Mouse (Mus musculus) layer of hippocampus, adult 18-20 months (tissue): ENCODE measurements at regions not wholly inside any gene's neighbourhood (a gene's known extent, or its start where the extent isn't known, plus 50 kb on each side); places are given as distances from the start of the nearest gene placed in this dataset.
A peak's percentile ranks its signal among the peaks of the same experiment; 100 is the strongest.

ENCODE experiments used
- DNase-seq, 2 experiments: peaks; one replicate each; pipeline ENCODE4 v3.0.0; 2022; ENCODE audit warnings: low spot score in 2 of 2

DNA sequence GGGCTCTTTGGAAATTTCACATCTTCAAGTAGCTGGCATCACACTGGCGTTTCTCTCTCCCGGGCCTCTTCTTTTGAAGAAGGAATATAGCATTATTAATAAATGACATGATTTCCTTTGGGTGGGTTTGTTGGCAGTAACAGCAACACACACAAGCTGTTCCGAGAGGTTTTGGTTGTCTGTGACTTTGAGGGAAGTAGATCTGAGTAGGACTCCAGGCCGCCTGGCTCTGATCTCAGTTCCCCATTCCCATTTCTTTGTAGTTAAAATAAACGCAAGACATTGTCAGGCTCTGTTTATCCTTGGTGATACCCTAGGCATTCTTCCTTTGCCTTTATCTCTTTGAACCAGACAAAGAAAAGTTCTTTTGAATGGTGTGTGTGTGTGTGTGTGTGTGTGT lies 83.3 kb upstream of the Gm9887 start:
- DNase-seq = no peak

DNA sequence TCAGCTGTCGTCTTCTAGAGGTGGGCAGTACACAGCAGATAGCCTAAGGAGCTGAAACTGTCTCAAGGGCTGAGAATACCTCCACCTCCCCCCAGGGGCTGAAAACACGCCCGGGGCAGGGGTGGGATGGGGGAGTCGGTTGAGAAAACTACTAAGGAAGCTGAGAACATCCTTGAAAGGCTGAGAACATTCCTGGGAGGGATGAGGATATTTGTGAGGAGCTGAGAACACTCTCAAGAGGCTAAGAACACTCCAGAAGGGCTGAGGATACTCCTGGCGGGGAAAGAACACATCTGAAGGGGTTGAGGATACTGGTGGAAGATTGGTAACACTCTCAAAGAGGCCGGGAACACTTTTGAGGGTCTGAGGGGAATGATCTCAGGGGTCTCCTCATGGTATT lies 81.3 kb upstream of the Gm9887 start:
- DNase-seq = no peak

DNA sequence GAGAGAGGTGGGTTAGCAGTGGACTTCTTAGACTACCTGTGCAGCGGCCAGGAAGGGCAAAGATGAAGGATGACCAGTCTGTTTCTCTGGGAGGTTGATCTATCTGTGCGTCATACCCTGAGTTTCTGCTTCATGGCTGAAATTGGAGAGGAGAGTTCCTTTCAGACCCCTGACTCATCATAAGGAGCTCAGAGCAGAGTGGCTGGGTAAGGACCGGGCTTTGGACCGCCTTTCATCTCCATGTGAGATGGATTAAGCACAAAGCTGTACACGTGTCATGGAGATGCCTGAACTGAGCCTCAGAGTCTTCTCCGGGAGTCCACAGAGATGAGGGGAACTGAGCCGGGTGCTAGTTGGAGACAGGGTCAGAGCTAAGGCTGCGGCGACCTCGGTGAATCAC lies 80.7 kb upstream of the Gm9887 start:
- no peak for DNase-seq

DNA sequence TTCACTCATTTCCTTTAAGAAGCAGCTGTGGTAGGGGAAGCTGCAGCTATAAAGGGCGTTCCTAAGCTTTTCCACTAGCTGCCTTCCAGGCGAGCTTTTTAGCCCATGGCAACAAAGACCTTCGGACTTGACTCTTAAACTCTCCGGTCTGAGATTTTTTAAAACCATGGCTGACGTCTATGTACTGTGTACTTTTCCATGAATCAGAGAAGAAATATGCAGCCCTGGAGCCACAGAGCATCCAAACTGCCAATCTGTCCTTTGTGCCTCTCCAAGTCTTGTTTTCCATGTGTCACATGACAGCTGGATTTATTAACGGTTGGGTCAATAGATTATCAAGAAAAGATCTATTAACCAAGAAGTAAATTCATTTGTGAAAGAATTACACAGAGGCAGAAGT lies 78.9 kb upstream of the Gm9887 start:
- no peak for DNase-seq

DNA sequence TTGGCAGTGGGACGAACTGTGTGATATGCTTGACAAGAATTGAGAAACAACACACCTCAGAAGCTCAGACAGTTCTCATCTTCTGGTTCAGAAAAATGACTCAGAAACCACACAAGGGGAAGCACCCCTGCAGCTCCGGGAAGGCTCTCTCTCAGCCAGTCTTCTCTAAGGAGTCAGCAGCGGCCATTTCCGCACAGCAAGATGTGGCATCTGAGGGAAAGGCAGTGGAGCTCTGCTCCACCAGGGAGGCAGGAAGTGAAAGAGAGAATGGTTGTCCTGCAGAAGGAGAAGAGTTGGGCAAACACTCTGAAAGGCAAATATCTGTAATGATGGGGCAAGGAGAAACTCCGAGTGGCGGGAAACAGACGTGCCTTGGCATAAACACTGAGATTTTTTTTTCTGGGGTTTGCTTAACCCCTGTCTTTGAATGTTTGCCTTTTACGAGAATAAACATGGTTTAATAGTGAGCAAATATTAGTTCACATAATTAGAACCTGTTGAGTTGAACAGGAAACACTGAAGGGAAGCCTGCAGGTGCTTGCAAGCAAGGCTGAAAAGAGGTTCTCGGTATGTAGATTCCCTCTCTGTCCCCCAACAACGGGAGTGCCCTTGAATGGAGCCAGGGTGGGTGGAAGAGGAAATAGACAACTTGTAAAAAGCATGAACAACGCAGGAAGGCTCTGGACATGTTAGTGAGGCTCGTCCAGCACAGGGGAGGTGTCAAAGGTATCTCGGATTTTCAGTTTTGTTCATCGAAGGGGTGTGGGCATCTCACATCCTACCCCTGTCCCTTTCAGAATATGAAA lies 75.9 kb upstream of the Gm9887 start:
- no peak for DNase-seq

DNA sequence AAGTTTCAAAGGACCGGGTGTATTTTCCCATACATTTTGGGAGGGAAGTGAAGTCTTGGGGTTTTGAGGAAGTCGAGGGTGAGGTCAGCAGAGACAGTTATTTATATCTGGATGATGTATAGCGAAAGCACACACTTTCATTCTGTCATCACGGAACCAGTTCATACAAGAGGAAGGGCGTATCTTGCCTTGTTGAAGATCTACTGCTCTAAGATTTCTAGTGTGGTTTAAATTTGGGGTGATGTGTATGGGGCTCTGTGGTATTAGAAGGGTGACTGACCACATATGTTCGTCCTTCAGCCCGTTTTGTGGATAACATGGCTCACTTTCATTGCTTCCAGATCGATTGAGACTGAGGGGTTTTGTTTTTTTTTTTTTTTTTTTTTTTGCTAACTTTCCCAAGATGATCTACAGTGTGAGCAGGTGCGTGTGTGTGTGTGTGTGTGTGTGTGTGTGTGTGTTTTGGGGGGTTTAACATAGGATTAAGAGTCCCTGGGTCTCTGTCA lies 75.1 kb upstream of the Gm9887 start:
- DNase-seq = no peak

DNA sequence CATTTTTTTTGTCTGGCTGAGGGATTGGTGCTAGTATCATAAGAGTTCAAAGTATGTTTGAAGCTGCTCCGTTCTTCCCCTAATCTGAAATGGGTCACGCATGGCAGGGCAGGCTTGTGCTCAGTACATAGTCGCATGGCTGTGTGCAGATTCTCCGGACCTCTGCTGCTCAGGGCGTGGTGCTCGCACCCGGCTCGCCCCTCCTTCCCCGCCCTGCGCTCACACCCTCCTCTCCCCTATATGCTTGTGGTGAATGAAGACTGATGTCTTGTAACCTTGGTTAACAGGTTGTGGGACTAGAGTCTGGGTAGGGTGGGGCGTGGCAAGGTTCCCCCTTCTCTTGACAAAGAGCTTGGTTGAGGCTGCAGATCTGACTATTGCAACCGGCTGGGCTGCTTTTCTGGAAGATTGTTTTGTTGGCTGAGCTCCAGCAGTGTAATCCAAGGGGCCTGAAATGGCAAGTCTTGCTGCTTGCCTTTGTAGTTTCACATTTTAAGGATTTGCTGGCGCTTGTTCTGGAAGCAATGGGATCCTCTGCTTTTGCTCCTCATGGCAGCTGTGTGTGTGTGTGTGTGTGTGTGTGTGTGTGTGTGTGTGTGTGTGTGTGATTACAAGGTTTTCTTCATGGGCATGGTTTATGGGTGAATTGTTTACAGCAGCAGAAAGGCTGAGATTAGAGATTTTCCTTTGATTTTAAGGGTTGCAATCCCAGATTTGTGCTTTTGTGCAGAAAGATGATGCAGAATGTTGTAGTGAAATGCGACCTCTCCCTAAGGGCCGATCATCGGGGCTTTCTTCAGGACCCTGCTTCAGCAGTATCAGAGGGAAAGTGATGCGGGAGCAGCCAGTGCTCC lies 74.4 kb upstream of the Gm9887 start:
- DNase-seq = no peak

DNA sequence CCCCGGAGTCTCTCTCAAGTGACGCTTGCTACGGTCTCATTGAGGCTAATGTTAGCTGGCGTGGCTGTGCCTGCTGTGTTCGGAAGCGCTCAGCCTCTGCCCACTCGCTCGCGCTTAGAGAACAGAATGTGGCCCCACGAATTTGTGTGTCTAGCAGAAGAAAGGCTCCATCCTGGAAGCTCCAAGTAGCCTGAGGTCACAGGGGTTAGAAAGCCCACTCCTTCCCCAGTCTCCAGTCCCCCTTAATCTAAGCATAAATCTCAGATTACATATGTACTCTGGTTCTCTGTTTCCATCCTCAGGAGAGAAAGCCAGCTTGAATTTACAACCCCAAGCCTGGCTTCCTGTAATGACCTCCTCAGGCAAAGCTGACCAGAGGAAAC lies 73.8 kb upstream of the Gm9887 start:
- no peak for DNase-seq

DNA sequence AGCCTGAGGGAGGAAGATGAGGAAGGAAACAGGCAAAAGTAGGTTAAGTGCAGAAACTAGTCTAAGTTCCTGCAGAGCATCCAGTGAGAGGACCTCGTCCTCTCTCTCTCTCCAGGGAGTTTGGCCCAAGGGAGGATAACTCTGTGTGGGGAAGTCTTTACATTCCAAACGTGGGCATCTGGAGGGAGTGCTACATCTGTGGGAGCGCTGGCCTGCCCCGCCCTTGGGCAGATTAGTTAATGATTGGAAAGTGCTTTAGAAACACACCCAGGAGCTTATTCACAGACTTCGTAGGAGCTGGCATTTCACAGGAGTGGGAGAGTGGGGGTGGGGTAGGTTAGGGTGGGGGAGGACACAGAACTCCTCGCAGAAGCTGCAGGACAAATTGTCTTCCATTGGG lies 70.1 kb upstream of the Gm9887 start:
- DNase-seq = no peak

DNA sequence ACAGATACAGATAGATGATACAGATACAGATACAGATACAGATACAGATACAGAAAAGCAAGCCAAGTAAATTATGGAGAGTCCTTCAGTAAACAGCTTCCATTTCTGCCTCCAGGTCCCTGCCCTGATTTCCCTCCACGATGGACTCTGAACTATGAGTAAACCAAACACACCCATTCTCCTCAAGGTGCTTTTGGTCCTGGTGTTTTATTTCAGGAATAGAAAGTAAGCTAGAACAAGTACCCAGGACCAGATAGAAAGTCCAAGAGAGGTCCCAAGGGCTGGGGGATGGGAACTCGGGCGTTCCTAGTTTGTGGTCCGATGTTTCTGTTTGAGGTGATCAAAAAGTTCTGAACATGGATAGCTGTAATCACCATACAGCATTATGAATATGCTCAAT lies 69.5 kb upstream of the Gm9887 start:
- no peak for DNase-seq

DNA sequence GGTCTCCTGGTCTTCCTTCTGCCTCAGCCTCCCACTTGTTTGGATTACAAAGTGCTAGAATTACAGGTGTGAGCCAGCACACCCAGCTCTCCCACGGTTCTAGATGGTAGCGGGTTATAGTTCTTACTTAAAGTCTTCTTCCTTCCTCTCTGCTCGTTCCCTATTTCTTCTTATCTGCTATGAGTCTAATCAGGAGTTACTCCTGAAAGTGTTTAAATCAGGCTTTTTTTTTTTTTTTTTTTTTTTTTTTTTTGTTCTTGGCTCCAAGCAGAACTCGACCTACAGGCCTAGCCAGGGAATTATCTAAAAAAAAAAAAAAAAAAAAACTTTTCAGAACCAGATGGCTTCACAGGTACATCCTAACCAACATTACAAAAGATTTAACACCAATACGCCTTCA lies 66.0 kb upstream of the Gm9887 start:
- DNase-seq = no peak

DNA sequence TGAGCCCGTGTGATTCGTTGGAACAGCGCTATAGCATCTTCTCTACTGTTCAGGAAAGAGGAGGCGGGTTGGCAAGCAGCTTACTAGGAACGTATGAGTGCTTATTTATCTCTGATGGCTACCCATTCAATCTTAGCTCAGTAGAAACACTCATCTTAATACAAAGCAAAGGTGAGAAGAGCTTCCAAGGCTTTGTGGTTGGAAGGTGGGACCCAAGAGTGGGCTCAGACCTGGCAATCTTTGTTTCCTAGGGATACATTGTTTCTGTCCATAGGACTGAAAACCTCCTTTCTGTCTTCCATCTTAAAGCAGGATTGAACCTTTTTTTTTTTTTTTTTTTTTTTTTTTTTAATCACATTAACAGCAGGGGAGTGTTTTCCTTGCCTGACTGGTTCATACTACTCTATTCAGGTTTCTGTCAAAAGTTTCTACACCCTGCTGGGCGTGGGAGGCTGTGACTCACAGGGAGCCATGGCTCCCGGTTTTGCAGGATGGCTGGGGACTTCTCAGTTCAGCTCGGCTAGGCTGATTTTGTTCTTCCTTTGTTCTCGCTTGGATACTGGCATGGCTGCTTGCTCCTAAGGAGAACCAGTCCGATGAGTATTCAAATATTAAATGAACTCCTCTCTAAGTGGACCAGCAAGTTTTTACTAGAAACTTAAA lies 64.7 kb upstream of the Gm9887 start:
- peak; percentile 39 to 66 for DNase-seq

DNA sequence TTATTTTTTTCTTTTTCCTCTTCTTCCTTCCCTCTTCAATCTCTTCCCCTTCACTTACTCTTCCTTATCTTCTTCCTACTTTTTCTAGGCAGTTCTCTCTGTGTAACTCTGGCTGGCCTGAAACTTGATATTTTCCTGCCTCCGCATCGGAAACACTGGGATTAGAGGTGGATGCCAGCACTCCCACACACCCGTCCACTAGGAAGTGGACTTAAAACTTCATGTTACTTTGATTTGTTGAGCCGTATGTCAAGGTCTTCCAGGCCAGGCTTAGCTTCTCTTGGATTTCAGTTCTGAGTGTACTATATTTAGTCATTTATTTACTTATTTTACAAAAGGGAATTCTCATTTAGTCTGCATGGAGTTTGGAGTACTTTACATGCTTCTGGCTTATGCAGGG lies 62.1 kb upstream of the Gm9887 start:
- no peak for DNase-seq

DNA sequence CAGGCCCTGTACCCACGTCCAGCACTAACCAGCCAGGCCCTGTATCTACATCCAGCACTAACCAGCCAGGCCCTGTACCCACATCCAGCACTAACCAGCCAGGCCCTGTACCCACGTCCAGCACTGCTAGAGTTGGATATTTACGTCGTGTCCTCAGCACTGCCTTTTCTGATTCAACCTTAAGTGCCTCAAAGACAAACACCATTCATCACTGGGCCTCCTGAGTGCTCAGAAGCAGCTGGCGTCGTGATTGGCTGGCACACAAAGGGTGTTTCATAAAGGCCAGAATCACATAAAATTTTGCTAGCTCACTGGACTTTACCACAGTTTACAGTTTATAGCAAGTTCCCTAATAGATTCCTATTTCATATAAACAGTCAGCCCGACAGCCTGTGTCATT lies 59.8 kb upstream of the Gm9887 start:
- no peak for DNase-seq

DNA sequence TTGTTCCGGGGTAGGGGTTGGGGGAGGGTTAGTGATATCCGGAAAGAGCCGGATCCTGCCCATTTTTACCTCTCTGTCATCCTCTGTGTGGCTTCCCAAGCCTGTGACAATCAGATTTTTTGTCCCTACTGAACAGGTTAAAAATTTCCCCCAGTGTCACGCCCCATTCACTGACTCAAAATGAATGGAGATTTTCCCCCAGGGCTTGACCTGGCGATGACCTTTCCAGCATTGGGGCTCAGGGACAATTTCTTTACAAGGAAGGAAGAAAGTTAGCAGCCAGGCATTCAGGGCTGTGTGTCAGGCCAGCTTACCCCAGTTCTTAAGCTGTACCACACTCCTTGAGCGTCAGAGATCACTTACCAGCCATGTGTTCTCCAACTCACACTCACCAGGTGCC lies 55.9 kb upstream of the Gm9887 start:
- no peak for DNase-seq

DNA sequence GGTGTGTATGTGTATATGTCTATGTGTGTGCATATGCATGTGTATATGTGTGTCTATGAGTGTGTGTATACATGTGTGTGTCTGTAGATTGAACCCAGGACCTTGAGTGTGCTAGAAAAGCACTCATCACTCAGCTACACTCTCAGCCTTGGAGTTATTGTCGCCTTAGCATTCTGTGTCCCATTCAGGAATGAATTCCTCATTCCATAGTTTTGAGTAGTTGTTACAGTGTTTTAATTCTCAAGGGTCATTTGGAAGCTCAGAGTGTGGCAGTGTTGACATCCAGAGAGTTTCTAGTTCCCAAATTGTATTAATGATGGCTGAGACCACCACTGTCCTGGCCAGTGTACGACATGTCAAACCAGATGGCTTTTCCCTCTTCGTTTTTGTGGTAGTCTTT lies 53.4 kb upstream of the Gm9887 start:
- DNase-seq = no peak

DNA sequence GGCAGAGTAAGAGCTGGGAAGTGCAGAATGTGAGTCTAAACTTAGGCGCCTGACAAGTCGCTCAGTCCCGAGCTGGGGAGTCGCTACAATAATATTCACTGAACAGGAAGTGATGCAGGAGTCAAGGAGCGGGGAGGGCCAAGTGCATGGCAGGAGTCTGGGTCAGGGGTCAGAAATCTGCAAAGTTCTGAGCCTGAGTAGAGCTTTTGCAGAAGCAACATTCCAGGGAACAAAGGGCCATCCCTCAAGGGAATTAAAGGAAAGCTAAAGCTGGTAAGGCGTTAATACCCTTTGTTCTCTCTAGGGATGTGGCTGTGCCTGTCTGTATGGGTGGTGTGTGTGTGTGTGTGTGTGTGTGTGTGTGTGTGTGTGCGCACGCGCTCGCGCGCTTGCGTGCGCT lies 52.7 kb upstream of the Gm9887 start:
- DNase-seq = no peak
